Mouse (Mus musculus): ENCODE measurements at regions not wholly inside any gene's neighbourhood (a gene's known extent, or its start where the extent isn't known, plus 50 kb on each side); places are given as distances from the start of the nearest gene placed in this dataset.

DNA sequence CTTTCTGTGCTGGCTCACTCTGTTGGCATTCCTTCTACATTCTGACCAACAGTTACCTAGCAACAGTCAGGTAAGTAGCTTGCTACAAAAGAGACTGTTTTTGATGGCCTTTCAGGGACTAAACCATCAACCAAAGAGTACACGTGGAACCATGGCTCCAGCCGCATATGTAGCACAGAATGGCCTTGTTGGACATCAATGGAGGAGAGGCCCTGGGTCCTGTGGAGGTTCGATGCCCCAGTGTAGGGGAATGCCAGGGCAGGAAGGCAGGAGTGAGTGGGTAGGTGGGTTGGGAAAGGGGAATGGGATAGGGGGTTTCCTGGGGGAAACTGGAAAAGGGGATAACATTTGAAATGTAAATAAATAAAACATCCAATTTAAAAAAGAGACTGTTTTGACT is 112.1 kb upstream of the Gdf10 start:
- Histone ChIP-seq H3K27me3 (replicated peaks; ENCODE audit: control insufficient read depth, insufficient read depth, low read length) (no peaks in the 10 kb centered on the region), H3K27ac (ENCODE audit: insufficient read depth, low read depth, low read length) (no peak overlapping the region), H3K36me3 (ENCODE audit: control insufficient read depth, insufficient read depth, low read length) (no peaks in the 10 kb centered on the region), H3K4me3 (ENCODE audit: insufficient read depth, low read depth, low read length) (no peak overlapping the region), H3K4me1 (ENCODE audit: control insufficient read depth, insufficient read depth, low read length) (peaks cover 3% of the 10 kb centered on the region; the same call in 1 of the 2 replicates)
- 82% methylated on average over 3 of the region's 3 CpGs for WGBS
- TF ChIP-seq POLR2A (IDR thresholded peaks at IDR 0.05; ENCODE audit: low read depth, low read length) (no peak), CTCF (conservative IDR thresholded peaks at IDR 0.05; ENCODE audit: insufficient read depth, insufficient read length, low read depth, low read length) (no peak)
- no peak for DNase-seq

DNA sequence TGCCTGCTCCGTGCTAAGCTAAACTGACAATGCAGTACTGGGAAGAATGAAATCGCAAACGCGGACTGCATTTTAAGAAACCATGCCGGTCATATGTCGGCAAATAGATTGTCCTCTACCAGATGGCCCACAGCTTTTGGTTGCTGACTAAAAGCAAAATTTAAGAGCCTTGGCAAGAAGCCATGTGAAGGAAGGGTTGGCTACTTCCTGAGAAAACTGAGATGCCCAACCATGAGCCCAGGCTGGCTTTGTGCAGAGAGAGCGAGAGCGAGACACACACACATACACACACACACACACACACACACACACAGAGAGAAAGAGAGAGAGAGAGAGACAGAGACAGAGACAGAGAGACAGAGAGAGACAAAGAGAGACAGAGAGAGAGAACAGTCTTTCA is 111.1 kb upstream of the Gdf10 start:
- no peaks in the 10 kb centered on the region for H3K27me3 ChIP-seq (replicated peaks; ENCODE audit: control insufficient read depth, insufficient read depth, low read length)
- H3K36me3 ChIP-seq (ENCODE audit: control insufficient read depth, insufficient read depth, low read length), result no peaks in the 10 kb centered on the region
- no peak overlapping the region for H3K27ac ChIP-seq (ENCODE audit: insufficient read depth, low read depth, low read length)
- peaks cover 3% of the 10 kb centered on the region; the same call in 1 of the 2 replicates for H3K4me1 ChIP-seq (ENCODE audit: control insufficient read depth, insufficient read depth, low read length)
- WGBS, result 77% methylated on average over 8 of the region's 8 CpGs
- no peak for DNase-seq
- H3K4me3 ChIP-seq (ENCODE audit: insufficient read depth, low read depth, low read length), result no peak overlapping the region
- TF ChIP-seq CTCF (conservative IDR thresholded peaks at IDR 0.05; ENCODE audit: insufficient read depth, insufficient read length, low read depth, low read length) (no peak), POLR2A (IDR thresholded peaks at IDR 0.05; ENCODE audit: low read depth, low read length) (no peak)

GRCm38 (mm10) chr14:33812772-33813171 is 110.6 kb upstream of the Gdf10 start:
- 84% methylated on average over 4 of the region's 4 CpGs for WGBS
- H3K36me3 ChIP-seq (ENCODE audit: control insufficient read depth, insufficient read depth, low read length), result no peaks in the 10 kb centered on the region
- no peak overlapping the region for H3K4me3 ChIP-seq (ENCODE audit: insufficient read depth, low read depth, low read length)
- H3K27me3 ChIP-seq (replicated peaks; ENCODE audit: control insufficient read depth, insufficient read depth, low read length), result no peaks in the 10 kb centered on the region
- H3K27ac ChIP-seq (ENCODE audit: insufficient read depth, low read depth, low read length), result no peak overlapping the region
- TF ChIP-seq CTCF (conservative IDR thresholded peaks at IDR 0.05; ENCODE audit: insufficient read depth, insufficient read length, low read depth, low read length) (no peak), POLR2A (IDR thresholded peaks at IDR 0.05; ENCODE audit: low read depth, low read length) (no peak)
- H3K4me1 ChIP-seq (ENCODE audit: control insufficient read depth, insufficient read depth, low read length), result 0 out of 2 replicates have a peak, but pooled peaks cover 3% of the 10 kb centered on the region
- DNase-seq, result no peak

DNA sequence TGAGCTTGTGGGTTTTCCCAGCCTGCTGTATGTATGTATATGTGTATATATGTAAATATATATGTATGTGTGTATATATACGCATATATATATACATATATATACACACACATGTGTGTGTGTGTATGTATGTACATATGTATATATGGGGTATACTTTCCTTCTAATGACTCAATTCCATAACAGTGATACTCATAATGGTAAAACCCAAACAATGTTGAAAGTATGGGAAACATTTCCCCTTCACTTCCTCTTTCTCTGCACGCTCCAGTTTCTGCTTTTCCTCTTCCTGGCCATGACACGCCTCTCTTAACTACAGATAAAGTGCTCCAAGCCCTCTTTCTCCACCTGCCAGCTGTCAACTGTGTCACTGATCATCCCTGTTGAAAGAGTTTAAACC is 110.1 kb upstream of the Gdf10 start:
- TF ChIP-seq CTCF (conservative IDR thresholded peaks at IDR 0.05; ENCODE audit: insufficient read depth, insufficient read length, low read depth, low read length) (no peak), POLR2A (IDR thresholded peaks at IDR 0.05; ENCODE audit: low read depth, low read length) (no peak)
- H3K27me3 ChIP-seq (replicated peaks; ENCODE audit: control insufficient read depth, insufficient read depth, low read length), result no peaks in the 10 kb centered on the region
- H3K4me1 ChIP-seq (ENCODE audit: control insufficient read depth, insufficient read depth, low read length), result 0 out of 2 replicates have a peak, but pooled peaks cover 3% of the 10 kb centered on the region
- 66% methylated on average over 3 of the region's 3 CpGs for WGBS
- DNase-seq, result no peak
- no peak overlapping the region for H3K4me3 ChIP-seq (ENCODE audit: insufficient read depth, low read depth, low read length)
- H3K36me3 ChIP-seq (ENCODE audit: control insufficient read depth, insufficient read depth, low read length), result no peaks in the 10 kb centered on the region
- no peak overlapping the region for H3K27ac ChIP-seq (ENCODE audit: insufficient read depth, low read depth, low read length)

GRCm38 (mm10) chr14:33814107-33814506 is 109.3 kb upstream of the Gdf10 start:
- Histone ChIP-seq H3K36me3 (ENCODE audit: control insufficient read depth, insufficient read depth, low read length) (no peaks in the 10 kb centered on the region), H3K27ac (ENCODE audit: insufficient read depth, low read depth, low read length) (no peak overlapping the region), H3K4me1 (ENCODE audit: control insufficient read depth, insufficient read depth, low read length) (0 out of 2 replicates have a peak, but pooled peaks cover 2% of the 10 kb centered on the region), H3K27me3 (replicated peaks; ENCODE audit: control insufficient read depth, insufficient read depth, low read length) (no peaks in the 10 kb centered on the region), H3K4me3 (ENCODE audit: insufficient read depth, low read depth, low read length) (no peak overlapping the region)
- 66% methylated on average over 1 of the region's 1 CpGs for WGBS
- TF ChIP-seq POLR2A (IDR thresholded peaks at IDR 0.05; ENCODE audit: low read depth, low read length) (no peak), CTCF (conservative IDR thresholded peaks at IDR 0.05; ENCODE audit: insufficient read depth, insufficient read length, low read depth, low read length) (no peak)
- DNase-seq, result no peak

DNA sequence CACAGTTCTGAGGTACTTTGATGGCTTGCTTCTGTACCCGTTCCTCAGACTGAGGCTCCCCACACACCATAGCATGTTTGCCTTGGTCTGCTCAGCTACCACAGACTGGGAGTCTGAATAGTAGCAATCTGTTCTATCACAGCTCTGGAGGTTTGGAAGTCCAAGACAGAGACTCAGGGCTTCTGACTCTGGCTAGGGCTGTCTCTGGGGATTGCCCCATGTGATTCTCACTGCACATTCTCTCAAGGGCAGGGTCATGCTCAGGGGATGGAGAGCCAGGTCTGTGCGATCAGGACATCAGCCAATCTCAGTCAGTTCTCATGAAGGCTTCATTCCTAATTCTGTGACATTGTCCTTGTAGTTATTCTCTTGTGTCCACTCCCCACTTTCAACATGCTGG is 108.8 kb upstream of the Gdf10 start:
- H3K4me1 ChIP-seq (ENCODE audit: control insufficient read depth, insufficient read depth, low read length), result no peaks in the 10 kb centered on the region
- no peak overlapping the region for H3K4me3 ChIP-seq (ENCODE audit: insufficient read depth, low read depth, low read length)
- TF ChIP-seq CTCF (conservative IDR thresholded peaks at IDR 0.05; ENCODE audit: insufficient read depth, insufficient read length, low read depth, low read length), result no peak
- TF ChIP-seq POLR2A (IDR thresholded peaks at IDR 0.05; ENCODE audit: low read depth, low read length), result no peak
- no peaks in the 10 kb centered on the region for H3K27me3 ChIP-seq (replicated peaks; ENCODE audit: control insufficient read depth, insufficient read depth, low read length)
- H3K27ac ChIP-seq (ENCODE audit: insufficient read depth, low read depth, low read length), result no peak overlapping the region
- no peak for DNase-seq
- no peaks in the 10 kb centered on the region for H3K36me3 ChIP-seq (ENCODE audit: control insufficient read depth, insufficient read depth, low read length)
- 85% methylated on average over 2 of the region's 2 CpGs for WGBS

- no peak for DNase-seq
- WGBS, result 69% methylated on average over 14 of the region's 14 CpGs
- TF ChIP-seq POLR2A (IDR thresholded peaks at IDR 0.05; ENCODE audit: low read depth, low read length) (no peak), CTCF (conservative IDR thresholded peaks at IDR 0.05; ENCODE audit: insufficient read depth, insufficient read length, low read depth, low read length) (no peak)
- Histone ChIP-seq H3K27ac (ENCODE audit: insufficient read depth, low read depth, low read length) (no peak overlapping the region), H3K27me3 (replicated peaks; ENCODE audit: control insufficient read depth, insufficient read depth, low read length) (no peaks in the 10 kb centered on the region), H3K4me1 (ENCODE audit: control insufficient read depth, insufficient read depth, low read length) (no peaks in the 10 kb centered on the region), H3K36me3 (ENCODE audit: control insufficient read depth, insufficient read depth, low read length) (no peaks in the 10 kb centered on the region), H3K4me3 (ENCODE audit: insufficient read depth, low read depth, low read length) (no peak overlapping the region)
Measured at GRCm38 (mm10) chr14:33820541-33821260, 102.7 kb upstream of the Gdf10 start.

Measured in kidney, adult 2 months (tissue).